Mouse (Mus musculus) layer of hippocampus, postnatal 14 days (tissue): ENCODE results near the gene Itm2b. TPM values are rescaled to one million over a fixed set of nuclear protein-coding genes. Genes with fewer than 3 reads are reported as not detected.
A peak's percentile ranks its signal among the peaks of the same experiment; 100 is the strongest.

Source experiments
- DNase-seq, 2 experiments: peaks; one replicate each; pipeline ENCODE4 v3.0.0; 2021 to 2022; ENCODE audit warnings: low spot score in 2 of 2, mixed read lengths in 1 of 2
- total RNA-seq, 2 experiments: library from RNA; stranded (reverse); gene quantifications; 2 replicates each; pipeline ENCODE4 v1.2.3; 2021

Itm2b gene
- total RNA-seq, 2 experiments from 2014 or later = 920 to 943 TPM

DNA sequence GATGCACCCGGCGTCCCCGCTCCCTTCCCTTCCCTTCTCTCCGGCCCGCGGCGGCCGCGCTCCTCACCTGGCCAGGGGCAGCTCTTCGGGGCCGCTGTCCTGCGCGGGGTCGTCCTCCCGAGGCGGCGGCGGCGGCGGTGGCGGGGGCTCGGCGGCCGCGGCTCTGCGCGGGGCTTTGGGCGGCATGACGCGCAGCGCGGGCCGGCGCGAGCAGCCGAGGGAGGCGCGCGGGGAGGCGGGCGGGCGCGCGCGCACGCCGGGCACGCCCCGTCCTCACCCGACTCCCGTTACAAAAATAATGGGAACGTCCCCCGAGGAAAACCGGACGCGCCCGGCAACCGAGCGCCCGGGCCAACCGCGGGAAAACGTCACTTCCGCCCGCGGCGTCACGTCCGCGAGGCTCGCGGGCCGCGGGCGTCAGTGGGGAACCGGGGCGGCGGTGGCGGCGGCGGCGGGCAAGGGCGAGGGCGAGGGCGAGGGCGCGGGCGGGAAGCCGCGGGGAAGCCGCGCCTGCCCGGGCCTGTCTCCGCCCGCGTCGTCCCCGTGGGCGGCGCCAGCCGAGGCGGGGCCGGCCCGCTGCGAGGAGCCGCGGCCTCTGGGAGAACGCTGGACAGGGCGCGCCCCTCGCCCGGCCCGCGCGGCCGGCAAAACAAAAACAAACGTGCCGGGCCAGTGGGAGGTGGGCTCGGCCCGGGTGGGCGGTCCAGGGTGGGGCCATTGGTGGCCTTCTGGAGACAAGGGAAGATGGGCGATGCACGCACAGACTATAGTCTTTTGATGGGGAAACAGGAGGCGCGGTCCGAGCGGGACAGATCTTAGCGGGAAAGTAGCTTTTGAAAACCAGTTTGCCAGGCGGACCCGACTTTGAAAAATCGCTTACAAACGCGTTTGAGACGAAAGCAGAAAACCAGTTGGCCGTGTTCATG, 59.4 kb downstream of the Itm2b start, which contains the start of gene Rb1:
Gene Rb1 (minus strand): TSS at position 367 of the 926 bp plus-strand sequence.
- DNase-seq = peak; percentile 79 to 83

GRCm38 (mm10) chr14:73324634-73325455, 60.2 kb downstream of the Itm2b start:
- peak; percentile 23 to 41 for DNase-seq

- DNase-seq = no peak
These were observed 61.1 kb downstream of the Itm2b start for GRCm38 (mm10) chr14:73323965-73324364.

DNA sequence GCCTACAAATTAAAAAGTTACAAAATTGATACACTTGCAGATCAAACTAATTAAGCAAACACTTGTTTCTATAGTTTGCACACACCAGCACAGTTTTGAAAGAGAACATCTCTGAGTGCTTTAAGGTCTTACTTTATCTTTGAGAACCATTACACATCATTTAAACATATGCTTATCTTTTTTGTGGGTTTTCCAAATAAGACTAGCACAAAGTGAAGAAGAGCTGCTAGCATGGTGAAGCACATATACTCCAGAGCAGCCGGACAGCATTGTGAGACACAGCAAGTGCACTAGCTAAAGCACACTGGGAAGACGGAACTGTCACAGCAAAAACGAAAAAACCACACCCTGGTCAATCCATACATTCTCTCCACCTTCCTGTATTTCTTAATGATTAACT, 62.9 kb downstream of the Itm2b start:
- DNase-seq = no peak

GRCm38 (mm10) chr14:73316933-73317332, 68.2 kb downstream of the Itm2b start:
- no peak for DNase-seq

- no peak for DNase-seq
These were observed 71.2 kb downstream of the Itm2b start for GRCm38 (mm10) chr14:73313864-73314263.

- DNase-seq = no peak
These were observed 71.7 kb downstream of the Itm2b start for GRCm38 (mm10) chr14:73313396-73313795.

GRCm38 (mm10) chr14:73312909-73313308, 72.2 kb downstream of the Itm2b start:
- DNase-seq = no peak

Other genes with a start within 250 kb of the Itm2b start
- 1 to 10 TPM; 2.1 to 2.2 TPM for gene Lpar6, start 147.4 kb downstream of the Itm2b start, total RNA-seq
- 10 to 100 TPM; 42.5 to 44.9 TPM for gene Rb1, start 59.5 kb downstream of the Itm2b start, total RNA-seq
- gene Med4, start 124.7 kb upstream of the Itm2b start, total RNA-seq = 10 to 100 TPM; 29.5 to 31.3 TPM
- 100 to 1,000 TPM; 153 to 156 TPM for gene Sucla2, start 140.0 kb upstream of the Itm2b start, total RNA-seq
- 1 to 10 TPM; 6.2 to 8.8 TPM for gene Nudt15, start 163.0 kb upstream of the Itm2b start, total RNA-seq